Mouse (Mus musculus) granulocyte monocyte progenitor cell, adult 5-6 weeks (primary cell): Measurements from ENCODE around the gene Spata20. TPM values are rescaled to one million over a fixed set of nuclear protein-coding genes. Genes with fewer than 3 reads are reported as not detected.

ENCODE experiments used
- ATAC-seq: replicated peaks from 2 replicates; pipeline ENCODE4 v1.8.0; 2016; ENCODE audit warnings: mild to moderate bottlenecking, moderate TSS enrichment, inconsistent platforms; ENCODE audit not compliant: poor library complexity, severe bottlenecking
- total RNA-seq, 2 experiments: library from RNA; stranded (forward) in 1 of 2; stranded (reverse) in 1 of 2; fragments of 200-712, 200-1000 nt in 1 of 2; fragments of >200 nt in 1 of 2; fragmentation: Nextera tagmentation in 1 of 2; gene quantifications; 2 replicates each; pipeline ENCODE4 v1.2.3; 2014 to 2017

Gene Spata20
- total RNA-seq, 2 experiments from 2014 or later = not detected

- no peak for ATAC-seq
These were observed 29.6 kb downstream of the Spata20 start for GRCm38 (mm10) chr11:94456347-94456746.

- no peak for ATAC-seq
These were observed 30.7 kb downstream of the Spata20 start for GRCm38 (mm10) chr11:94455161-94455820.

GRCm38 (mm10) chr11:94454756-94455155 lies 31.2 kb downstream of the Spata20 start:
- ATAC-seq = no peak

GRCm38 (mm10) chr11:94451091-94451773 lies 34.7 kb downstream of the Spata20 start:
- ATAC-seq = no peak

GRCm38 (mm10) chr11:94449886-94450285 lies 36.1 kb downstream of the Spata20 start:
- no peak for ATAC-seq

GRCm38 (mm10) chr11:94449239-94449638 lies 36.7 kb downstream of the Spata20 start:
- no peak for ATAC-seq

DNA sequence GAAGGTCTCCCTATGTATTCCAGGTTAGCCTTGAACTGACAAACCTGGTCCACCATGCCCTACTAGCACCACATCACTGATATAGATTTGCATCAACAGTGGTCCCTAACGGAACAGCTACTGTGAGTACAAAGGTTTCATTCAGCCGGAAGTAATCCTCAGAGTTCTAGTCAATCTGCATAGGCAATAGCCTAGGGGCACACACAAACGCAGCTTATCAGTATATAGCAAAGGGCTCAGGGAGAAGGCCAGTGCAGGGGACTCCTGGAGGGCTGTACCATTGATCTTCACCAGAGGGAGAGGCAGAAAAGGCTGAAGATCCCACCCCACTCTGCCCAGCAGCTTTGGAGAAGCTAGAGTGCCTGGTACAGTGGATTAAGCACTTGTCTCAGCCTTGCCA lies 39.0 kb downstream of the Spata20 start:
- no peak for ATAC-seq

GRCm38 (mm10) chr11:94445300-94445699 lies 40.7 kb downstream of the Spata20 start:
- ATAC-seq = no peak

- ATAC-seq = no peak
These were observed 41.1 kb downstream of the Spata20 start for GRCm38 (mm10) chr11:94444829-94445228.

- ATAC-seq = no peak
These were observed 44.2 kb downstream of the Spata20 start for GRCm38 (mm10) chr11:94441752-94442151.

DNA sequence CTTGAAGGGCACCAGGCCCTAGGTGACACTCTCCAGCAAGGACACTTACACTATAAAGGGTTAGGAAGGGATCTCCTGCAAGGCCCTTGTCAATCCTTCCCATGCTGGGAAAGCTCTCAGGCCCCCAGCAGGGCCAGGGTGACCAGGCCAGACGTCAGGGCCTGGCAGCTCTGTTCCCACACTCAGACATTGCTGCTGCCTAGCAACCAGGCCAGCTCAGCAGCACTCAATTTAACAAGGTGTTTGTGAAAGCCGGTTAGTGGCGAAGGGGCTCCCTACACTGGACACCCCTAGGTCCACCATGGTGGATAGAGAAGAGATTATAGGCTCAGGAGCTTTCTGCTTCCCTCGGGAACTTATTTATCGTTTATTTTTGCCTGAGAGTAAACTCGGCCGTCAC lies 44.9 kb downstream of the Spata20 start:
- no peak for ATAC-seq

DNA sequence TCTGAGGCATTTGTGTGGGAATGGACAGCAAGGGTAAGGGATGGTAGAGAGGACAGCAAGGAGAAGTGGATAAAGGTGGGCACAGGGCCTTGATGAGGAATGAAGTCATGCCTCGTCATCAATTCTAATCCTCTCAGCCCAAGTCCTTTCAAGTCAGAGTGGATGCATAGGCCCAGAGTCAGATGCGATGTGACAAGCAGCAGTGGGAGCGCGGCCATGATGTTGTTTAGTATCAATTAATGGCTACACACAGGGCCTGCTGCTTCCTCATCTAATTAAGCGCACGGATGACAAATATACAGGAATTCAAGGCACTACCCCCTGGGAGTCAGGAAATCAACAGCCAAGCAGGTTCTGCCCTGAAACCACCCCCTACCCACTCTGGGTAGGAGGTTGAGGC lies 45.6 kb downstream of the Spata20 start:
- ATAC-seq = no peak

DNA sequence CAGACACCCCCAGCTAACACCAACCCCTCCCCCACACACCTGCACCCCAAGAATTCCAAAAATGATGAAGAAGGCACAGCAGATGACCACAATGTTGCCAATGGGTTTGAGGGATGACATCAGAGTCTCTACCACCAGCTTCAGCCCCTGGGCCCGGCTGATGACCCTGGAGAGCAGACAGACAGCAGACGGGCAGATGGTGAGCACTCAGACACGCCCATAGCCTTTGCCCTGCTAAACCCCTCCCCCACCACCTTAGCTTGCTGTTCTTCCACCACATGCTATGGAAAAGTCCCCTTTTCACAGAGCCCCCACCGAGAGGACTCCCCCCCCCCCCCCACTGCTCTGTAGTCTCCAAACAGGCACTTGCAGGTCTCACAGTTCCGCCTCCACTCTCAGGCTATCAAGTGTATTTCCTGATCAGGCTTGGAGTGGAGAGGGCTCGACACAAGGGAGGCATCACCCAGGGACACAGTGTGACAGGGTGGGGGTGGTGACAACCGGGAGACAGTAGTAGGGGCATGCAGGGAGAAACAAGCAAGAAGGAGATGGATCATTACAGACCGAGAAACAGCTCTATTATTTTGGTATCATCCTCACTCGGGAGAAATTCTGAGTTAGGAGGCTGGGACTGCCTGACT lies 56.8 kb downstream of the Spata20 start:
- ATAC-seq = no peak

Other genes starting within 250 kb of the Spata20 start
- not detected in 2 replicates for gene Wfikkn2, start 240.2 kb downstream of the Spata20 start, total RNA-seq (2014; fragmentation: Nextera tagmentation)
- 0.09 TPM in 1 of 2 replicates, not detected in the other for gene Wfikkn2, start 240.2 kb downstream of the Spata20 start, total RNA-seq (2017)
- not detected in 2 replicates for gene Gm21885, start 204.3 kb downstream of the Spata20 start, total RNA-seq (2014; fragmentation: Nextera tagmentation)
- not detected in 2 replicates for gene Gm21885, start 204.3 kb downstream of the Spata20 start, total RNA-seq (2017)
- 172 and 209 TPM in 2 replicates for gene Luc7l3, start 164.2 kb downstream of the Spata20 start, total RNA-seq (2014; fragmentation: Nextera tagmentation)
- 335 and 378 TPM in 2 replicates for gene Luc7l3, start 164.2 kb downstream of the Spata20 start, total RNA-seq (2017)
- 38.6 and 39.7 TPM in 2 replicates for gene Ankrd40, start 158.2 kb downstream of the Spata20 start, total RNA-seq (2014; fragmentation: Nextera tagmentation)
- gene Ankrd40, start 158.2 kb downstream of the Spata20 start, total RNA-seq (2017) = 46.9 and 67.0 TPM in 2 replicates
- 0.34 and 2.0 TPM in 2 replicates for gene Abcc3, start 93.2 kb downstream of the Spata20 start, total RNA-seq (2014; fragmentation: Nextera tagmentation)
- gene Abcc3, start 93.2 kb downstream of the Spata20 start, total RNA-seq (2017) = 0.05 and 0.30 TPM in 2 replicates
- not detected in 2 replicates for gene Cacna1g, start 12.0 kb downstream of the Spata20 start, total RNA-seq (2014; fragmentation: Nextera tagmentation)
- gene Cacna1g, start 12.0 kb downstream of the Spata20 start, total RNA-seq (2017) = not detected in 2 replicates
- not detected in 2 replicates for gene Epn3, start 13.8 kb upstream of the Spata20 start, total RNA-seq (2014; fragmentation: Nextera tagmentation)
- gene Epn3, start 13.8 kb upstream of the Spata20 start, total RNA-seq (2017) = not detected in 2 replicates
- 1.1 and 5.4 TPM in 2 replicates for gene Mycbpap, start 35.6 kb upstream of the Spata20 start, total RNA-seq (2014; fragmentation: Nextera tagmentation)
- 0.13 TPM in 1 of 2 replicates, not detected in the other for gene Mycbpap, start 35.6 kb upstream of the Spata20 start, total RNA-seq (2017)
- 6.2 and 8.7 TPM in 2 replicates for gene Rsad1, start 63.1 kb upstream of the Spata20 start, total RNA-seq (2014; fragmentation: Nextera tagmentation)
- gene Rsad1, start 63.1 kb upstream of the Spata20 start, total RNA-seq (2017) = 4.4 and 5.7 TPM in 2 replicates
- gene Chad, start 78.9 kb upstream of the Spata20 start, total RNA-seq (2014; fragmentation: Nextera tagmentation) = not detected in 2 replicates
- not detected in 2 replicates for gene Chad, start 78.9 kb upstream of the Spata20 start, total RNA-seq (2017)
- gene Acsf2, start 115.7 kb upstream of the Spata20 start, total RNA-seq (2014; fragmentation: Nextera tagmentation) = 12.9 and 18.9 TPM in 2 replicates
- 2.1 and 2.5 TPM in 2 replicates for gene Acsf2, start 115.7 kb upstream of the Spata20 start, total RNA-seq (2017)
- 142 and 150 TPM in 2 replicates for gene Lrrc59, start 143.6 kb upstream of the Spata20 start, total RNA-seq (2014; fragmentation: Nextera tagmentation)
- gene Lrrc59, start 143.6 kb upstream of the Spata20 start, total RNA-seq (2017) = 238 and 257 TPM in 2 replicates
- 46.8 and 49.3 TPM in 2 replicates for gene Mrpl27, start 167.6 kb upstream of the Spata20 start, total RNA-seq (2014; fragmentation: Nextera tagmentation)
- 40.0 and 45.7 TPM in 2 replicates for gene Mrpl27, start 167.6 kb upstream of the Spata20 start, total RNA-seq (2017)
- 8.2 and 16.4 TPM in 2 replicates for gene Eme1, start 167.8 kb upstream of the Spata20 start, total RNA-seq (2014; fragmentation: Nextera tagmentation)
- gene Eme1, start 167.8 kb upstream of the Spata20 start, total RNA-seq (2017) = 36.4 and 51.6 TPM in 2 replicates
- gene Xylt2, start 191.3 kb upstream of the Spata20 start, total RNA-seq (2014; fragmentation: Nextera tagmentation) = 4.9 and 15.7 TPM in 2 replicates
- gene Xylt2, start 191.3 kb upstream of the Spata20 start, total RNA-seq (2017) = 3.9 and 4.8 TPM in 2 replicates
- not detected in 2 replicates for gene Gm11541, start 218.3 kb upstream of the Spata20 start, total RNA-seq (2014; fragmentation: Nextera tagmentation)
- not detected in 2 replicates for gene Gm11541, start 218.3 kb upstream of the Spata20 start, total RNA-seq (2017)